Mouse (Mus musculus) left cerebral cortex, adult 2 months (tissue): ENCODE measurements at regions not wholly inside any gene's neighbourhood (a gene's known extent, or its start where the extent isn't known, plus 50 kb on each side); places are given as distances from the start of the nearest gene placed in this dataset.

ENCODE experiments used
- DNase-seq, 2 experiments: peaks; one replicate each; pipeline ENCODE4 v3.0.0; 2021 to 2022; ENCODE audit warnings: low spot score in 2 of 2, mixed read lengths in 1 of 2; ENCODE audit errors: extremely low spot score in 1 of 2
- H3K27ac ChIP-seq: fragments of 200-600 bp; 2 replicates; pipeline ENCODE4 v1.8.1; 2022
- H3K4me3 ChIP-seq: fragments of 200-600 bp; 2 replicates; pipeline ENCODE4 v1.8.1; 2022
- CTCF ChIP-seq: fragments of 200-600 bp; IDR thresholded peaks from 2 replicates; pipeline ENCODE4 v1.8.1; 2022; ENCODE audit warnings: antibody characterized with exemption, mild to moderate bottlenecking, moderate library complexity
- intact Hi-C: fragments of 180-260 bp; cut with DNase I; formaldehyde crosslinking; loops from one replicate; pipeline ENCODE4 v1.15.1; 2025

DNA sequence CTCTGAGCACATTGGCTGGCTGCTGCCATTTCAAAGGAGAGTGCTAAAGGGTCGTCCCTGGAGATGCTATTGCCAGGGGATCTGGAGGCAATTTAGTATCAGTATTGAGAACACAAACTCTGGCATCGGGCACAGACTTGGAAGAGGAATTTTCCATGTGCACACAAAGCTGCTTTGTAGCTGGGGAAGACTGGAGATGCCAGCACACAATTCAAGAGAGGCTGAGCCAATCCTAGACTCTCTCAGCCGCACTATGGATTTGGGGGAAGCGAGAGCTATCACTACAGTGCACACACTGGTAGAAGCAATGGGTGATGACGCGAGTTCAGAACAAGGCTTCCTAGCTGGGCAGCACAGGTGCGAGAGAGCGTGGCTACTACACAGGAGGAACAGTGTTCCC is 97.0 kb downstream of the Smim20 start:
- Histone ChIP-seq H3K27ac (no peak overlapping the region), H3K4me3 (no peak overlapping the region)
- no peak for DNase-seq
- intact Hi-C loops, result no loop called here
- no peak for TF ChIP-seq CTCF

DNA sequence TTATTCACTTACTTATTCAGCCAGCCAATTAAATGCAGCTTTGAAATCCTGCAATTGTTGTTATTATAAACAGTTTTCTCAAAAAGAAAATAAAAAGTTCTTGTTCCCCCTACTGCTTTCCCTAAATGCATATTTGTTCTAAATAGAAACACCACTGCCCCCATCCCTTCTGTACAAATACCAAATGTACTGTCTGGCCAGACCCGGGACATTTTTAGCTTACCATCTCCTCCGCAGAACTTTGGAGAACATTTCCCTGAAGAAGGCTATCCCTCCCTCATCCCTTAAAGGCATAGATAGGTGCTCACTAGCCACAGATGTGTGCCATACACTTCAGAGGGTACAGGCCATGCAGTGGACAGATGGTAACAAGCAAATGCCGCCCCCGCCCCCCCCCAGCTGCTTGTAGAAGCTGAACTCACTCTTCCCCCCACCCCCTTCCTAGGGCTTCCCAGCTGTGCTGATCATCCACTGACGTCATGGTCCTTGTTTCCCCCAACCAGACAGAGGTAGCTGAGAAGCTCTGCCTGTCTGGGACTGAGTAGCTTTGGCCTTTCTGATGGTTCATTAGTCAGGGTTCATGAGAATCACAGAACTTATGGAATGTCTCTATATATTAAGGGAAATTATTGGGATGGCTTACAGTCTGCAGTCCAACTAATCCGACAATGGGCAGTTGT is 98.9 kb upstream of the Rbpj start:
- H3K27ac ChIP-seq, result no peak overlapping the region
- DNase-seq, result no peak
- TF ChIP-seq CTCF, result no peak
- H3K4me3 ChIP-seq, result no peak overlapping the region
- intact Hi-C loops, result loop anchor here (5.0 kb wide), 1 partner anchor 160 kb away; no protein-coding TSS in a partner anchor

DNA sequence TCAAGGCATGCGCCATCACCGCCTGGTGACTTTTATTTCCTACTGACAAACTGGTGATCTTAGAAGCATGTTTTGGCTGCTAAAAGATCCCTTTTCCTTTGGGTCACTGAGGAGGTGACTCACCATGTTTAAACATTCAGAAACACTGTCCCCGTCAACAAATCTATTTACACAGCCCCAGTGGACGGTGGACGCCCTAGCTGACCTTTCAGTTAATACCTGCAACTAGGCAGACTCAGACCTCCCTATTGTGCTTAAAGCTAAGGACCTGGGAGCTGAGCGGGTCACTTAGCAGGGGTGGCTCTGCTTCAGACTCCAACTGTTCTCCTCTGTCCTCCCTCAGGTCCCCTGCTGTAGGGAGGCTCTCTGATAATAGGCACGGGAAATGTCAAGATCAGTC is 95.7 kb upstream of the Rbpj start:
- no peak for TF ChIP-seq CTCF
- no peak overlapping the region for H3K4me3 ChIP-seq
- intact Hi-C loops, result no loop called here
- no peak for DNase-seq
- H3K27ac ChIP-seq, result no peak overlapping the region

DNA sequence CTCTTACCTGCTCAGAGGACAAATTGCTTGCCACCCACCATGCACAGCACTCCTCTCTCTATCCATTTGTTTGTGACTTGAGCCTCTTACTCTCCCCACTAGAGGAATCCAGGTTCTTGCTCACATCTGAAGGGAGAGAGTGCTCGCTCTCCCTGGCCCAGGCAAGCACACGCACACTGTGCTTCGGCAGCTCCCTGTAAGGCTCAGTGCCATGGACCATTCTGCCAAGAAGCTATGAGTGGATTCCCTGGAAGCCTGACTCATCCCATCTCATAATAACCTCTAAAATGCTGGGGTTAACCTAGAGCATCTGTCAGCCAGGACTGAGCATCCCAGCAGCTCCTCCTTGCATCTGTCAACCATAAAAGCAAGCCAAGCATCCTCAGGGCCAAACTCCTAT is 94.3 kb upstream of the Rbpj start:
- Histone ChIP-seq H3K4me3 (no peak overlapping the region), H3K27ac (no peak overlapping the region)
- no peak for DNase-seq
- TF ChIP-seq CTCF, result no peak; the same call in 1 of the 2 replicates
- intact Hi-C loops, result no loop called here

DNA sequence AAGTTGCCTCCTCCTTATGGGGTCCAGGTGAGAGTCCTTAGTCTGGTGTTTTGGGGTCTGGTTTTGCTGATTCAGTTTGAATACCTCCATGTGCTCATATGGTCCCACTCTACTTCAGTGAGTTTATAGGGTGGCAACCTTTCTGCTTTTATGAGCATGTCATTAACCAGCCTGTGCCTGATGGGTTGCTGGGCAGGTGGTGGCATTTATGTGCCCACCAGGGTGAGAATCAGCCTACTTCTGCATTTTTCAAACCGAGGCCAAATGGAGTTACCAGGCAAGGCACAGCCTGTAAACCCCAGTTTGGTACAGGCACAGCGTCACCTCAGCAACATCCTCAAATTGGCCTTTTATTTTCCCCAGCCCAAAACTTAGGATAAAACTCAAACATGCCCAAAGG is 92.6 kb upstream of the Rbpj start:
- H3K27ac ChIP-seq, result no peak overlapping the region
- intact Hi-C loops, result no loop called here

DNA sequence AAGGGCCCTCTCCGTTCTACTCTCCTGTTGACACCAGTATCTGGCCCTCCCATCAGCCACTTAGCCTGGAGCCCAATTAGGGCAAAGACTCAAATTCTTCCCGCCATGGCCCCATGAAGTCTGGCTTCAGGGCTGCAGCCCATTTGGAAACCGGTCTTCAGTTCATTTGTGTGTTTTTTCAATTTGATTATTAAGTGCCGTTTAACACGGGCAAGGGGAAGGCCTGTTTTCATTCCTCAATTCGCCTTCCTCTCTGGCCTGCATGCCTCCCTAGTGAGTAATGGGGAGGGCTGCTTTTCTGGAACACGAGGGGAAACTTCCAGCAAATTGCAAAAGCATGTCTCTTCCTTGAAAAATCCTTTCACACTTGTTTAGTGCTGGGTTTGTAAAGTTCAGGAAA is 89.1 kb upstream of the Rbpj start:
- no peak for TF ChIP-seq CTCF

More for the DNA sequence above, 92.6 kb upstream of the Rbpj start:
- no peak for DNase-seq
- H3K4me3 ChIP-seq, result no peak overlapping the region
- TF ChIP-seq CTCF, result no peak

DNA sequence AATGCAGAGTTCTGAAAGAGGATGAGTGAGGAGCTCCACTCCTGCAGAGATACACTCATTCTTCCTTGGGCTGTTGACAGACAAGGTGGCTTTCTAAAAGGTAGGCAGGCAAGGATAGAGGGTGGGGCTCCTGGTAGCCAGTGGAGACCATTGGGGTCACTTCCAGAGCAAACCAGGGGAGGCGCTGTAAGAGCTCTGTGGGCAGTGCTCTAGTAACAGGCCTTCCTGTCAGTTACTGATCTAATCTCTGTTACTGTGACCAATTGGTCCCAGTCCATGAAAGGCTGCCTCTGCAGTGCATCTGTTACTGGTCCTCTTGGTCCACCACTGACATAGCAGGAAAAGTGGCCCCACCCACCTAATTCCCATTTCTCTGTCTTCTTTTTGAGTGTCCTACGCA is 88.3 kb upstream of the Rbpj start:
- no peak for DNase-seq
- no peak overlapping the region for H3K27ac ChIP-seq
- no peak overlapping the region for H3K4me3 ChIP-seq
- TF ChIP-seq CTCF, result no peak; the same call in 1 of the 2 replicates
- intact Hi-C loops, result no loop called here

More for the DNA sequence above, 89.1 kb upstream of the Rbpj start:
- DNase-seq, result no peak
- H3K27ac ChIP-seq, result no peak overlapping the region
- intact Hi-C loops, result no loop called here
- H3K4me3 ChIP-seq, result no peak overlapping the region

DNA sequence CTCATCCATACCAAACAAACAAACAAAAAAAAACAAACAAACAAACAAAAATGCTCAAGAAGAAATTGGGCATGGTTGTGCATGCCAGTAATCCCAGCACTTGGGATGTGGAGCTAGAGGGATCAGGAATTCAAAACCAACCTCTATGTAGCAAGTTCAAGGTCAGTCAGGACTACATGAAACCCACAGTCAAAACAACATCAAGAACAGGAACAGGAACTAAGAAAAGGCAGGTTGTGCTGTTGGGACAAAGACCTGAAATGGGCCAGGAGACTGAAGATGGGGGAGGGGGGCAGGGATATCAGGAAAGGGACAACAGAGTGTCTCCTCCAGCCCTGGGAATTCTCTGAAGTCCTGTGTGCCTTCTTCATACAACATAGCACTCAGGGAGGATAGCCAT is 87.8 kb upstream of the Rbpj start:
- intact Hi-C loops, result no loop called here
- TF ChIP-seq CTCF, result no peak
- H3K27ac ChIP-seq, result no peak overlapping the region
- no peak overlapping the region for H3K4me3 ChIP-seq
- no peak for DNase-seq

DNA sequence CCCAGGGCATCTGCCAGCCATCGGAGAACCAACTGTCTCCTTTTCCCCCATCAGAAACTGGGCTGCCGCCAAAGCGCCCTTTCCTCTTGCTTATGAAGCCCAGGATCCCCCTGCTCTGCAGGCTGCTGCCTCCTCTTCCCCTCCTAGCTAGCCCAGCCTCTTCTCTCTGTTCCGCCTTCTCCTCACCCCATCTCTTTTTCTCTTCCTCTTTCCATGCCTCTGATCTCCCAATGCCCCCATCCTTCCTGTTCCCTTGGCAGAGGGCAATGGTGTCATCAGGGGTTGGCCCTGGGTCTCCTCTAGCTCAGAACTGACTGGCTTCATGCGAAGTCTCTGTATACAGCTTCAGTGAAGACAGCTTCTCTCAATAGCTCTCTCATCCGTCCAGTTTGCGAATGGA is 87.4 kb upstream of the Rbpj start:
- DNase-seq, result no peak
- Histone ChIP-seq H3K27ac (no peak overlapping the region), H3K4me3 (no peak overlapping the region)
- no peak for TF ChIP-seq CTCF
- intact Hi-C loops, result no loop called here

DNA sequence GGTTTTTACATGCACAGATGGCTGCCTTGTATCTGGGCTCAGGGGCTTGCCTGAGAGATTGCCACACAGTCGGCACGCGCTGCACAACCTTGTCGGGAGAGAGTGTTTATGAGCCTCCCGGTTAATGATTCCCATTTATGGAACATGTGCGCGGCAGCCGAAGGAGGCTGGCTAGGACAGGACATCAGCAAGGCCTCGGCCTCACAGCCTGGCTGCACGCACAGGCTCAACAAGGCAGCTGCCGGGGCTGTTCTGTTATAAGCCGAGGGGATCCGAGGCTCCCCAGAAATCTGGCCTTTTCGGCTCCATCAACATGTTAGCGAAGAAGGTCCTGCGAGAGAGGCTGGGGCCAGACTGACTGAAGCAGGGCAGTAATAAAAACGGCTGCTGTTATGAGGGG is 86.3 kb upstream of the Rbpj start:
- intact Hi-C loops, result loop anchor here (5.0 kb wide), 2 partner anchors 113 to 213 kb away; no protein-coding TSS in a partner anchor
- Histone ChIP-seq H3K4me3 (no peak overlapping the region), H3K27ac (no peak overlapping the region)
- no peak for TF ChIP-seq CTCF
- DNase-seq, result no peak

DNA sequence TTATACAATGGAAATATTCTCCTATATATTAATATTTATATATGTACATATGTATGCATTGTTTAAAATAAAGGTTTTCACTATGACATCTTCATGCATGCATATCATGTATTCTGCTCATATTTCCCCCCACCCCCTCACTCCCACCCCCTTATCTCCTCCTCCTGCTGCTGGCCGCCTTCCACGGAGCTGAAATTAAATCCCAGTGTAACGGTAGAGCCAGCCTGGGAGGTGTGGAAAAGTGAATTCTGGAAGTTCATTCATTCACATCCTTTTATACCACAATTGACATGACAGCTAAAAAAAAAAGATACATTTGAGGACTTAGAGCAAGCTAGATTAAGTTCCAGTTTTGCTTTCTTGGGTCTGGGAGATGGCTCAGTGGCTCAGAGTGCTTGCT is 85.7 kb upstream of the Rbpj start:
- Histone ChIP-seq H3K27ac (no peak overlapping the region), H3K4me3 (no peak overlapping the region)
- intact Hi-C loops, result loop anchor here (5.0 kb wide), 2 partner anchors 112 to 212 kb away; no protein-coding TSS in a partner anchor
- DNase-seq, result no peak
- TF ChIP-seq CTCF, result no peak

DNA sequence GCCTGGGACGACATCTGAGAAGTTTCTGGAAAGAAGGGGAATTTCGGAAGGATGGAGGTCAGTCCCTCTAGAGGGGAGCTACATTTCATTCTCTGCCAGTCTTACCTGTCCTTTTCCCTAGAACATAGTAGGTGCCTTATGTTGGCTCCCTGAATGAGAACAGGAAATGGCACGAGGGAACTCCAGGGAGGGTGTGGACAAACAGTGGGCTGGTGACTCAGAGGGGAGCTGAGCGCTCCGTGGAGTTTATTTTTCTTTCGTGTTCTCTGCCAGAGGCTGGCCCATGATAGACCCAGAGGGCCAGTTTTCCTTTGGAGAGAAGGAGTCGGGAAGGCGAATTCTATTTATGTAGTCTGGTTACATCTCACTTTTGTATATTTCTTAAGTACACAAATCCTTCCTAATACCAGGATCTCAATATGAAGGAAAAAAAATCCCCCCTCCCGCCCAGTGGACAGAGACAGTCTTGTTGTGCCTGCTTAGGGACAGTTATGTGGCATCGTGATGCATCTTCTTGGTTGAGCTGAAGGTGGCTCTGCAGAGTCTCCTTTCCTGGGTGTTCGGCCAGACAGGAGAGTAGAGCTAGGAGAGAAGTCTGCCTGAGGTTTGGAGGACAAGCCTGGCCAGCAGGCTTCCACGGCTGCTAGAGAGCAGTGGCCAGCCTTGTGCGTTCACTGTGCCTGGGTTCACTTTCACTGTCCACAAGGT is 84.3 kb upstream of the Rbpj start:
- intact Hi-C loops, result loop anchor here (5.0 kb wide), 2 partner anchors 111 to 211 kb away; no protein-coding TSS in a partner anchor
- no peak overlapping the region for H3K4me3 ChIP-seq
- no peak for DNase-seq
- no peak overlapping the region for H3K27ac ChIP-seq
- peak; percentile 40 for TF ChIP-seq CTCF
